Mouse (Mus musculus): ENCODE measurements around the gene Il17c.

DNA sequence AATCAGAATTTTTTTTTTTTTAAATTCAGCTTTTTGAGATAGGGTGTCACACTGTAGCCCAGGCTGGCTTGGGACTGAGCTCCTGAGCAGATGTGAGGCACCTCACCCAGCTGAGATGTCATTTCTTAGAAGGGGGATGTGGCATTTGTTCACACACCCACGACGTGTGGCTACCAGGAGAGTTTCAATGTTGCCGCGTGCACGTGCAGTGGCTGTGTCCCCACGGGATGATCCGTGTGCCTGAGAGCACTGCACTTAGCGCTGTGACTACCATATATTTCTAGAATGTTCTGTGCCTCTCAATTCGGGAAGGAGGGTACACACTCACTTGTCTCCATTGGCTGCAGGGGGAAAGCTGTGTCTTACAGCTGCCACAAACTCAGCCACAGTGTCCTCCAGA lies 14.3 kb downstream of the Il17c start:
- TF ChIP-seq CTCF (IDR thresholded peaks at IDR 0.05; ENCODE audit: low read depth) (no peak), EP300 (IDR thresholded peaks at IDR 0.05; ENCODE audit: low read depth) (no peak)

All from liver, embryonic 14.5 days (tissue).